ENCODE assay signal across 12 mouse cellular contexts in genomic region chr4:9016504-9017040, GRCm38 (mm10).
DNase-seq lines count a peak whose midpoint lies in the region; ATAC-seq and TF ChIP-seq lines count a peak whose summit lies in the region.
"Had no signal": no experiment of that assay in that cellular context is flagged by ENCODE, and none has a peak within 500 bp of the region (broad histone marks: within the 10 kb centered on the region; RNA-seq: fewer than 3 reads in every experiment).

No protein-coding gene starts in this region.

- H3K4me2 ChIP-seq in hindbrain, embryonic 13.5 days, result no peak overlapping the region
- H3K4me2 ChIP-seq in midbrain, embryonic 12.5 days (replicated peaks), result no peak overlapping the region
- H3K4me2 ChIP-seq in kidney, embryonic 14.5 days (replicated peaks; ENCODE audit: low read depth, low read length), result no peak overlapping the region
- H3K4me2 ChIP-seq: limb, embryonic 12.5 days had no signal

- H3K9me3 ChIP-seq in hindbrain, embryonic 10.5 days, result no peaks in the 10 kb centered on the region
- no peaks in the 10 kb centered on the region for H3K9me3 ChIP-seq in hindbrain, embryonic 13.5 days
- H3K9me3 ChIP-seq in midbrain, embryonic 12.5 days, result no peaks in the 10 kb centered on the region
- no peaks in the 10 kb centered on the region for H3K9me3 ChIP-seq in kidney, embryonic 14.5 days (ENCODE audit: control insufficient read depth, low read length)
- H3K9me3 ChIP-seq: limb, embryonic 12.5 days had no signal

- 54% methylated on average over 9 of the region's 9 CpGs for WGBS in hindbrain, embryonic 10.5 days
- WGBS in hindbrain, embryonic 13.5 days, result 41% methylated on average over 9 of the region's 9 CpGs
- WGBS in midbrain, embryonic 12.5 days, result 62% methylated on average over 9 of the region's 9 CpGs
- 56% methylated on average over 9 of the region's 9 CpGs for WGBS in kidney, embryonic 14.5 days
- WGBS in kidney, adult 2 months, result 84% methylated on average over 9 of the region's 9 CpGs

- TF ChIP-seq CTCF in kidney, adult 2 months (conservative IDR thresholded peaks at IDR 0.05; ENCODE audit: insufficient read depth, insufficient read length, low read depth, low read length), result no peak

- ATAC-seq in hindbrain, embryonic 13.5 days (ENCODE audit: low FRiP score), result no peak
- ATAC-seq in midbrain, embryonic 12.5 days (ENCODE audit: low FRiP score, low read depth), result no peak
- no peak for ATAC-seq in kidney, embryonic 14.5 days (ENCODE audit: low FRiP score, low TSS enrichment)

- no peak overlapping the region for H3K9ac ChIP-seq in hindbrain, embryonic 13.5 days
- no peak overlapping the region for H3K9ac ChIP-seq in midbrain, embryonic 12.5 days (replicated peaks)
- no peak overlapping the region for H3K9ac ChIP-seq in kidney, embryonic 14.5 days (ENCODE audit: low read depth, low read length)
- H3K9ac ChIP-seq: limb, embryonic 12.5 days had no signal

- peaks cover 54% of the 10 kb centered on the region for H3K4me1 ChIP-seq in hindbrain, embryonic 10.5 days (replicated peaks)
- H3K4me1 ChIP-seq in hindbrain, embryonic 13.5 days (replicated peaks), result peaks cover 45% of the 10 kb centered on the region
- peaks cover 22% of the 10 kb centered on the region for H3K4me1 ChIP-seq in midbrain, embryonic 12.5 days
- H3K4me1 ChIP-seq in kidney, embryonic 14.5 days (ENCODE audit: control insufficient read depth, insufficient read depth, low read length), result peaks cover 14% of the 10 kb centered on the region
- no peaks in the 10 kb centered on the region for H3K4me1 ChIP-seq in kidney, adult 2 months (ENCODE audit: control insufficient read depth, insufficient read depth, low read length)

- no peak overlapping the region for H3K4me3 ChIP-seq in hindbrain, embryonic 10.5 days
- no peak overlapping the region for H3K4me3 ChIP-seq in hindbrain, embryonic 13.5 days
- H3K4me3 ChIP-seq in midbrain, embryonic 12.5 days, result no peak overlapping the region
- H3K4me3 ChIP-seq in kidney, embryonic 14.5 days (ENCODE audit: low read length), result no peak overlapping the region
- H3K4me3 ChIP-seq in kidney, adult 2 months (ENCODE audit: insufficient read depth, low read depth, low read length), result no peak overlapping the region
- H3K4me3 ChIP-seq: limb, embryonic 12.5 days had no signal

- H3K27me3 ChIP-seq in hindbrain, embryonic 10.5 days (ENCODE audit: insufficient read depth, poor library complexity, severe bottlenecking), result no peaks in the 10 kb centered on the region
- no peaks in the 10 kb centered on the region for H3K27me3 ChIP-seq in hindbrain, embryonic 13.5 days
- H3K27me3 ChIP-seq in midbrain, embryonic 12.5 days, result 0 out of 2 replicates have a peak, but pooled peaks cover 5% of the 10 kb centered on the region
- H3K27me3 ChIP-seq in kidney, embryonic 14.5 days (ENCODE audit: control insufficient read depth, insufficient read depth, low read length), result no peaks in the 10 kb centered on the region
- H3K27me3 ChIP-seq in kidney, adult 2 months (replicated peaks; ENCODE audit: control insufficient read depth, insufficient read depth, low read length), result no peaks in the 10 kb centered on the region

- DNase-seq in embryo, embryonic 11 days, result peak; percentile 56
- DNase-seq in embryo, embryonic 10 days (ENCODE audit: low spot score), result no peak
- DNase-seq in hindbrain, embryonic 10.5 days (ENCODE audit: low spot score), result no peak
- DNase-seq in cerebellum, postnatal 10 days, result peak; percentile 63 to 71
- DNase-seq in kidney, adult 2 months, result no peak
- DNase-seq: gastrocnemius, postnatal 25 days; kidney, adult 18-20 months; thymus, adult 2 months had no signal

- H3K27ac ChIP-seq in hindbrain, embryonic 10.5 days, result peak overlapping the region; percentile 83
- H3K27ac ChIP-seq in hindbrain, embryonic 13.5 days, result no peak overlapping the region
- H3K27ac ChIP-seq in midbrain, embryonic 12.5 days (replicated peaks), result 0 out of 2 replicates have a peak overlapping the region, but pooled peaks have one; percentile 36
- H3K27ac ChIP-seq in kidney, embryonic 14.5 days (ENCODE audit: low read depth, low read length), result no peak overlapping the region
- no peak overlapping the region for H3K27ac ChIP-seq in kidney, adult 2 months (ENCODE audit: insufficient read depth, low read depth, low read length)
- H3K27ac ChIP-seq: limb, embryonic 12.5 days had no signal

- H3K36me3 ChIP-seq in hindbrain, embryonic 10.5 days, result no peaks in the 10 kb centered on the region
- no peaks in the 10 kb centered on the region for H3K36me3 ChIP-seq in hindbrain, embryonic 13.5 days
- H3K36me3 ChIP-seq in midbrain, embryonic 12.5 days, result no peaks in the 10 kb centered on the region
- no peaks in the 10 kb centered on the region for H3K36me3 ChIP-seq in kidney, embryonic 14.5 days (ENCODE audit: control insufficient read depth, insufficient read depth, low read length)
- no peaks in the 10 kb centered on the region for H3K36me3 ChIP-seq in kidney, adult 2 months (ENCODE audit: control insufficient read depth, insufficient read depth, low read length)
- H3K36me3 ChIP-seq: limb, embryonic 12.5 days had no signal

- no peak for TF ChIP-seq POLR2A in kidney, adult 2 months (IDR thresholded peaks at IDR 0.05; ENCODE audit: low read depth, low read length)

Comparison
In these comparisons a context has a peak if more than half of its experiments do, and no peak if none do; other contexts are left out.
1. DNase-seq: peak in embryo, embryonic 11 days (single experiment) and cerebellum, postnatal 10 days (2 of 2); none in embryo, embryonic 10 days (single experiment), hindbrain, embryonic 10.5 days (single experiment) and kidney, adult 2 months (single experiment).
2. H3K27ac ChIP-seq: peak in hindbrain, embryonic 10.5 days (single experiment) and midbrain, embryonic 12.5 days (single experiment); none in hindbrain, embryonic 13.5 days (single experiment), kidney, embryonic 14.5 days (single experiment) and kidney, adult 2 months (single experiment).